Mouse (Mus musculus) hematopoietic stem cell, adult 5-6 weeks (primary cell): ENCODE data around the gene Pitpnm1. TPM values are rescaled to one million over a fixed set of nuclear protein-coding genes. Genes with fewer than 3 reads are reported as not detected.
"Not testable (repeated sequence)": the region's sequence is repeated elsewhere in the genome, so short reads cannot be mapped to it uniquely, and the experiment has no call there.

Experiments used
- ATAC-seq, 2 experiments: fragments of 125-278 bp in 1 of 2; replicated peaks in 1 of 2; 2 replicates each; pipeline ENCODE4 v1.8.0; 2016 to 2017; ENCODE audit warnings: inconsistent platforms in 2 of 2, mild to moderate bottlenecking in 2 of 2, moderate number of reproducible peaks in 2 of 2, low read depth in 1 of 2, moderate TSS enrichment in 1 of 2; ENCODE audit not compliant: low FRiP score in 2 of 2, poor library complexity in 2 of 2, severe bottlenecking in 2 of 2, insufficient read depth in 1 of 2, low TSS enrichment in 1 of 2
- total RNA-seq: library from RNA; stranded (forward); fragments of 172-1452, 232-1000 nt; gene quantifications from 2 replicates; pipeline ENCODE4 v1.2.3, GENCODE M21; 2017

Pitpnm1 gene
- total RNA-seq, 1 experiment from 2014 or later: 20.0 TPM

- ATAC-seq: not testable (repeated sequence)
Observed at GRCm38 (mm10) chr19:4064501-4064900, 35.3 kb upstream of the Pitpnm1 start.

DNA sequence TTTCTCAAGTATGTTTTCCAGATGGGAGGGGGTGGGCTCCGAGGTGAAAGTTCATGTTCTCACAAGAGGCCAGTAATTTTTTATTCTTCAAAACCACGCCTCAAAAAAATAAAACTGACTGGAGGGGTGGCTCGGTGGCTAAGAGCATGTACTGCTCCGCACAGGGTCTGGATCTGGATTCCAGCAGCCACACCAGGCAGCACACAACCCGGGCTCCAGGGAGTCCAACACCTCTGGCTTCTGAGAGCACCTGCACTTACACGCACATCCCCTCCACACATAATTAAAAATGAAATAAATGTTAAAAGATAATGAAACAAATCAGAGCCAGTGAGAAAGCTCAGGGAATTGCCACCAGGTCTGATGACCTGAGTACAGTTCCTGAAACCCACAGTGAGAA, 33.5 kb upstream of the Pitpnm1 start:
- ATAC-seq: no peak

GRCm38 (mm10) chr19:4066877-4067276, 32.9 kb upstream of the Pitpnm1 start:
- ATAC-seq: no peak

GRCm38 (mm10) chr19:4068242-4068641, 31.6 kb upstream of the Pitpnm1 start:
- ATAC-seq: not testable (repeated sequence)

GRCm38 (mm10) chr19:4068717-4069410, 30.9 kb upstream of the Pitpnm1 start:
- no peak for ATAC-seq

GRCm38 (mm10) chr19:4070311-4070710, 29.5 kb upstream of the Pitpnm1 start:
- no peak for ATAC-seq

DNA sequence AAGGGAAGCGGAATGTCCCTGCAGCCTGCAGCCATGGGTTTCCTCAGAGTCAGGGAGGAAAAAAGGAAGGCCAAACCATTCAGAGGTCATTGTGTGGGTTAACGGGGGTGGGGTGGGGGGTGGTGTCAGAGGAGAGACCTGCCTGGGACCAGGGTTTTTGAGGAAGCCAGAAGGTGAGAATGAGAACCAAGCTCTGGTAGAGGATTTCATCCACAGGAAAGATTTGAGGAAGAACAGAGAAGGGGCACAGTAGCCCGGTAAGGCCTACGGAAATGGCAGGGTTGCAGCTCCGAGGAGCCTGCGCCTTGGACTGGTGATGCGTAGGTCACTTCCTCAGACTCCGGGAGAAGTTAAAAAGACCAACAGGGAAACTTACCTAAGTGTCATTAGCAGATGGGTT, 29.0 kb upstream of the Pitpnm1 start:
- peak; percentile 59 to 91 for ATAC-seq

DNA sequence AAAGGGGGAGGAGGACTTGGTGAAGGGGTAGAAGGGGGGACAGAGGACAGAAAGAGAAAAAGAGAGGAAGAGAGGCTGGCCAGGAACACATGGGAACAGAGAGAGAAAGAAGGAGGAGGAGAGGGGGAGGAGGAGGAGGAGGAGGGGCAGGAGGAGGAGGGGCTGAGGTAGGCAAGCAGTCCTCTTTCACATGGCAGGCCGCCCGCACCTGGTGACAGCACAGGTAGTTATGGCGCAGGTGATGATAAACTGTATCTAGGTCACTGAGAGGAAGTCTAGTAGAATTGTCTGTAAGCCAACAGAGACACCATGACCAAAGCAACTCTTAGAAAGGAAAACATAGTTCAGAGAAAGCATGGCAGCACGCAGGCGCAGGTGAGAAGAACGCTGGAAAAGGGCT, 28.4 kb upstream of the Pitpnm1 start:
- ATAC-seq: no peak

GRCm38 (mm10) chr19:4072706-4073424, 26.9 kb upstream of the Pitpnm1 start:
- ATAC-seq: no peak

DNA sequence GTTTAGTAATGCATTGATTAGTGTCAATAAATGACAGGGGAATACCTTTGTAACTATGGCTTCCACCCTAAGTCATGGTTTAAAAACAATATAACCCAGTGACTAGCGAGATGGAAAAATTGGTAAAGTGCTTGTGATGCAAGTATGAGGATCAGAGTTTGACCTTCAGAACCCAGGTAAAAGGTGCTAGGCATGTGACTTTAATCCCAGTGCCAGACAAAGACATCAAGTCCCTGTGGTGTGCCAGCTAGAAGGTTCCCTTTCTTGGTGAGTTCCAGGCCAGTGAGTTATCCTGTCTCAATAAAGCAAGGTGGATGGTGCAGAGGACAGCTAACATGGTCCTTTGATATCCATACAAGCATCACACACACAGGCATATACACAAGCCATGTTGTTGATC, 24.3 kb upstream of the Pitpnm1 start:
- ATAC-seq: no peak

DNA sequence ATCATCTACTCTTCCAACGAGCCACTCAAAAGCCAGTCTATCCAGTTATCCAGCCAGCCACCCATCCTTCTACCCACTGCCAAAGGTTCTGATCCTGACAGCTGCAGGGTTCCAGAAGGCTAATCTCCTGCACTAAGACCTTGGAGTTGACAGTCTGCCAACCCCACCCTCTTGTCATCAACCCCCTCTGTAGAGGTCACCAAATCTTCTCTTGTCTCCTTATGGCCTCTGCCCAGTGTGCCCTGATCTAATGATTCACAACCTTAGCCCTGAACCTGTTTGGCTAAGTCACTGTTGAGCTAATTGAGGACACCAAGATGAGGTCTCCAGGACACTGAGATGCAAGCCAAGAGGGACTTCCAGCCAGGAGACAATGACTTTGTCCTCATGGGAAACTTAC, 20.2 kb upstream of the Pitpnm1 start:
- no peak for ATAC-seq

DNA sequence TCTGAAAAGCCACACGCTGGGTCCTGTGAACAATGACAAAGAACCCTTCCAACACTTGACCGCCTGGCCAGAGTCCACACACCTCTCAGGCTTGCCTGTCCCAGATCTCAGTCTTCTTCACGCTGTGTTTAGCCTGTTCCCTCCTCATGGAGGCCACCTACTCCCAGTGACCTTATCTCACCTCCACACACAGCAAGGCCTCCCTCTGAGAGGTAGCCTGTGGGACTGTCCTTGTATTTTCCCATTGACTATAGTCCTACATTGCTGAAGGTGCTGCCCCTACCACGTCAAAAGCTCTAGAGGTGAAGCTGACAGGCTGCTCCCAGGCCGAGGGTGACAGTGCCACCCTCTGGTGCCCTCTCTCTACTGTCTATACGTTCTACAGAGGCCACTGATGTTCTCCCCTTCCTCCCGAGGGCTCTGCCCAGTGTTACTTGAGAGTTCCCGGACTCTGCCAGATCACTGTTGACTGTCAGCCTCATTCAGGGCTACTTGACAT, 19.2 kb upstream of the Pitpnm1 start:
- peak in 1 of 2 experiments; percentile 53; a peak in 1 of 4 replicates for ATAC-seq

DNA sequence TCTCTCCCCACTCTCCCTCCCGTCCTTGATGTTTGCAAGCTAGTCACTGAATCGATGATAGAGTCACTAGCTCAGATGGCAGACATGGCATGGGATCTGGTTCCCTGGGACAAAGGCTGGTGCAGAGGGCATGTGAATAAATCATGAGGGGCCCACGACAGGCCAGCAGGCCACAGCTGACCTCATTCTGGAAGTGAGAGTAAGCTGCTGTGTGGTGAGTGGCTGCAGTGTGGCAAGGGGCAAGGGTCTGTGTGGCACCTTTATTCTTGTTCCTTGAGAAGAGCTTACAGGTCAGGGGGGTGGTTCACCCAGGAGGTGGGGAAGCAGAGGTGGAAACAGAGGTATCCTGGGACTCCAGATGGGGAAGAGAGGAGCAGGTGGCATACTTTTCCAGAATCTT, 18.4 kb upstream of the Pitpnm1 start, which contains the start of gene Cabp2:
Gene Cabp2 (plus strand): TSS at position 185 of the 400 bp plus-strand sequence.
- ATAC-seq: no peak

GRCm38 (mm10) chr19:4082219-4082965, 17.4 kb upstream of the Pitpnm1 start:
- no peak for ATAC-seq

DNA sequence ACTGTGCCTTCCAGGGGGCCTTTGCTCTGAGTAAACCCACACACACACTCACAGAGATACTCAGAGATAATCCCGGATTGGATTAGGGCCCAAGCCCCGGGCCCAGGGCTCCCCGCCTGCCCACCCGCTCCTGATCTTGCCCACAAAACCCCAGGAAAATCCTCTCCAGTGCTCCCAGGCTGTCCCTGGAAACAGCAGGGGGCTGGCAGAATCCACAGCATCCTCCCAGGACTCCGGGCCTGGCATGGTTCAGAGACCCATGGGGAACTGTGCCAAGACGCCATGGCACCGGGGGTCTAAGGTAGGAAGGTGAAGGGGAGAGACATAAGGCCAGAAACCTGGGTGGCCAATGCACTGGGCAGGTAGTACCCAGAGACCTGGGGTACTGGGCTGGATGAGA, 16.5 kb upstream of the Pitpnm1 start:
- no peak for ATAC-seq

GRCm38 (mm10) chr19:4083826-4084225, 16.0 kb upstream of the Pitpnm1 start:
- ATAC-seq: no peak

DNA sequence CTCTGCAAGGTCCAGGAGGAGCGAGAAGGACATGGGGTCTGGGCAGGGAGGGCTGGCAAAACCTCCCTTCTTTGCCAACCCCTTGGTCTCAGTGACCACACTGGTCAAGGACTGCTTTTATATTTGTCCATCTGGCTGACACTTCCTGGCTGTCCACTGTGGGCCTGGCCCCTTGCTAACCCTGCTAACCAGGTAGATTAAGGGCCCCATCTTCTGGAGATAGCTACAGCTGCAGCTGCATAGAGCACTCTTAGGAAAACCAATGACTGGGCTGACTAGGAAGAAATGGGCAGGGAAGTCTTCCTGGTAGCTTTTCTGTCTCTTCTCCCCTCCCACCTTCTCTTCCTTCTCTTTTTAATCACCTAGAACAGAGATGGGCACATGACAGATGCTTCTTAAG, 14.8 kb upstream of the Pitpnm1 start:
- no peak for ATAC-seq

GRCm38 (mm10) chr19:4086156-4086555, 13.6 kb upstream of the Pitpnm1 start:
- no peak for ATAC-seq
